Mouse (Mus musculus): ENCODE data around the gene Rab9b.

The Rab9b gene

DNA sequence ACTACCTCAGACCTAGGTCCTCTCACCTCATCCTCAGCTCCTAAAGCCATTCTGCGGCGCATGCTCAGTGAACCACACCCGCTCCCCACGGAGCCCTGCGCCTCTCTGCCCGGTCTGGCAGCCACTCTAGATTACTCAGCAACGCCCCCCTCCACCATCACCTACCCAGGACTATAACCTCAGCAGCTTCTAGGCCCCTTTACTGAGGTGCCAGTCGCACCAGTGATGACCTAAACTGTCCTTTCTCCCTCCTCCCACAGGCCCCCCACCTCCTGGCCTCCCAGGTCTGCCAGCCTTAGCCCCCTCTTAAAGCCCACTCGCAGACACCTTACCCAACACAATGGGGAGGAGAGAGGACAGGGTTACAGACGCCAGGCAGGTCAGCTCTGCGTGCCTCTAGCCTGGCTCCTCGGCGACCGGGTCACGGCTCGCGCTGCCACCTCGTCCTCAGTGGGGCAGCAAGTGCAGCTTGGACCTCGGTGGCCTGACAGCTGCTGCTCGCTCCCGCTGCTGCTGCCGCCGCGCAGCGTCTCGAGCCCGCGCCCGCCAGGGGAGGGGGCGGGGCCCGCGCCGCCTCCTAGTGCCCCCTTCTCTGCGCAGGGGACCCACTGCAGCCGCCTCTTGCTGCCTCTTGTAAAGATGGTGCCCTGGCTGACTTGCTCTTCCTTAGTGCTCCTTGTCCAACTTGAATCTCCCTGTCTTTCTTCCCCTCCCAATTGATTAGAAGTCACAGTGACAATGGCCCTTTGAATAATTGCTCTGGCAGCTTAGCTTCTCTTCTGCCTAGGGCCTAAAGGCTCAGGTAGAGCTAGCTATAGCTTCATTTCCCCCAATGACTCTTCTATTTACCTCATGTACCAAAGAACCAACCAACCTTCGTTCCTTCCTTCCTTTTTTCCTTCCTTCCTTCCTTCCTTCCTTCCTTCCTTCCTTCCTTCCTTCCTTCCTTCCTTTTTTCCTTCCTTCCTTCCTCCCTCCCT is at the start of gene Rab9b:
Gene Rab9b (minus strand): TSS at position 695 of the 980 bp plus-strand sequence.
- peak; percentile 94 for ATAC-seq (ENCODE audit: insufficient number of reproducible peaks, low FRiP score, low TSS enrichment)

GRCm38 (mm10) chrX:136904369-136904768 is 35.8 kb upstream of the Rab9b start:
- ATAC-seq (ENCODE audit: insufficient number of reproducible peaks, low FRiP score, low TSS enrichment) = no peak

DNA sequence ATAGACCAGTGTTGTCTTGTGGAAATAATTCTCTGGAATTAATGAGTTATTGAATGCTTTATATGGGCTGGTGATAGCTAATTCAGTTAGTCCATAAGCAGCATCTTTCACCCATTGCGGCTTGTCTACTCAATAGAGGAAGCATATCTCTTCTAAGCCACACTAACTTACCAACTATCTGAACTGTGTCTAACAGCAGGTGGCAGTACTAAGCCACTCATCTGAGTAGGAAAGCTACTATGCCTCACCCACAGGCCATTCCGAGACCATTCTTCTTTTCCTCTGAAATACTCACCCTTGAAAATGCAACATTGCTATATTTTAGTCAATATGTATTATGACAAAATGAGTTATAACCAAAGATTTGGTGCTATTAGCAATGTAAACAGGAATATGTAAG is 27.2 kb upstream of the Rab9b start:
- ATAC-seq (ENCODE audit: insufficient number of reproducible peaks, low FRiP score, low TSS enrichment) = no peak

GRCm38 (mm10) chrX:136850300-136850699 is 18.3 kb downstream of the Rab9b start:
- no peak for ATAC-seq (ENCODE audit: insufficient number of reproducible peaks, low FRiP score, low TSS enrichment)

DNA sequence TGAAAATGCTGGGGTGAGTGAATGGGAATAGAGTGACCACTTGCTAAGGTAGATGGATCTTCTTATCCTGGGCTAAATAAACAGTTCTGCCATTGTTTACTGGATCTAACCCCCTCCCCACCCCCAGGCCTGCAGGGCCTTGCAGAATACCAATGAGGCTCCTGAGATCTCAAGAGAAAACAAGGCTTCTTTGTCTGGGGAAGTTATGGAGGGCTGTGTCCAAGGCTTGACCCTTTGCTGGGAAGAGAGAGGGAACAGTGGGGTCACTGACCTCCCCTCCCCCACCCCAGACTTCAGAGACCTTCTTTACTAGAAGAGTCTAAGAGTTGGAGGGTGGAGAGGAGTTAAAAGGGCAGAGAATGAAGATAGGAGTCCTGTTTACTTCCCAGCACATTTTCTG is 39.9 kb downstream of the Rab9b start:
- ATAC-seq (ENCODE audit: insufficient number of reproducible peaks, low FRiP score, low TSS enrichment) = no peak

- no peak for ATAC-seq (ENCODE audit: insufficient number of reproducible peaks, low FRiP score, low TSS enrichment)
These were observed 43.5 kb downstream of the Rab9b start for GRCm38 (mm10) chrX:136825016-136825415.

- ATAC-seq (ENCODE audit: insufficient number of reproducible peaks, low FRiP score, low TSS enrichment) = no peak
These were observed 46.2 kb downstream of the Rab9b start, which contains the start of gene Plp1 for GRCm38 (mm10) chrX:136822371-136822770. Gene Plp1 (plus strand): TSS chrX:136822671.

DNA sequence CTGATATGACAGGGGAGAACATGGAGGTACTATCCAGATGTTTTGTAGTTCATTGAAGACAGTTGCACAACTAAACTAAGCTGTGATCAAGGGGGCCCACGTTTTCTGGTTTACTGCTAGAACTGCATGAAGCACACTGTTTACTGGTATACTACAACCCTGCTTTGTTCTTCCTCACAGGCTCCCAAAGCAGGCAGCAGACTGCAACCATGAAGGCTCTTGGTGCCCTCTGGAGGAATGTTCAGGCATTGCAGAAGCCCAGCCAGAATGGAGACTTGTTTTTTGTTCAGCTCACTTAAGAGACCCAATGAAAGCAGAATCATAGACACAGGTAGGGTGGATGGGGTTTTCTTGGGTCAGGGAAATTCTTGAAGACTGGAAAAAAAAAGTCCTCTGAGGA is 48.3 kb downstream of the Rab9b start:
- peak; percentile 82 for ATAC-seq (ENCODE audit: insufficient number of reproducible peaks, low FRiP score, low TSS enrichment)

GRCm38 (mm10) chrX:136819752-136820151 is 48.8 kb downstream of the Rab9b start:
- no peak for ATAC-seq (ENCODE audit: insufficient number of reproducible peaks, low FRiP score, low TSS enrichment)
